Mouse (Mus musculus) kidney, embryonic 16.5 days (tissue): ENCODE measurements around the gene Larp1. TPM values are rescaled to one million over a fixed set of nuclear protein-coding genes. Genes with fewer than 3 reads are reported as not detected.

Experiments
- ATAC-seq: fragments of 200-750 bp; cut with Nextera tagmentation; 2 replicates; pipeline ENCODE4 v1.8.0; 2017; ENCODE audit warnings: moderate TSS enrichment; ENCODE audit not compliant: low FRiP score, low TSS enrichment
- H3K27ac ChIP-seq: fragments of 300-500 bp; sonication (generic); 2 replicates; pipeline ENCODE4 v1.5.1; 2014; ENCODE audit warnings: low read length
- H3K27me3 ChIP-seq: fragments of 300-500 bp; sonication (generic); 2 replicates; pipeline ENCODE4 v1.6.1; 2014; ENCODE audit warnings: low read length, control low read depth, mixed read lengths; ENCODE audit not compliant: insufficient read depth
- H3K36me3 ChIP-seq: fragments of 300-500 bp; sonication (generic); 2 replicates; pipeline ENCODE4 v1.6.1; 2014; ENCODE audit warnings: low read length, control low read depth, mixed read lengths; ENCODE audit not compliant: insufficient read depth
- H3K4me1 ChIP-seq: fragments of 300-500 bp; sonication (generic); 2 replicates; pipeline ENCODE4 v1.6.1; 2014; ENCODE audit warnings: low read length, control low read depth, mixed read lengths; ENCODE audit not compliant: insufficient read depth
- H3K4me2 ChIP-seq: fragments of 300-500 bp; sonication (generic); replicated peaks from 2 replicates; pipeline ENCODE4 v1.6.1; 2014; ENCODE audit warnings: low read depth, low read length
- H3K4me3 ChIP-seq: fragments of 300-500 bp; sonication (generic); 2 replicates; pipeline ENCODE4 v1.5.1; 2014; ENCODE audit warnings: mild to moderate bottlenecking, low read length
- H3K9ac ChIP-seq: fragments of 300-500 bp; sonication (generic); replicated peaks from 2 replicates; pipeline ENCODE4 v1.6.1; 2014; ENCODE audit warnings: low read length
- H3K9me3 ChIP-seq: fragments of 300-500 bp; sonication (generic); 2 replicates; pipeline ENCODE4 v1.6.1; 2016; ENCODE audit warnings: low read length, control low read depth
- WGBS: fragments of 180-500 bp; shearing (Covaris S2); extraction: QIAGEN DNeasy Blood & Tissue Kit; methylation state at CpG from one replicate; pipeline ENCODE4 v1.1.7; 2014; 5-methylcytosine and 5-hydroxymethylcytosine counted together
- polyA plus RNA-seq: library from polyadenylated mRNA; unstranded; fragments of >200 nt; fragmentation: Nextera tagmentation; extraction: Ambion mirVana; gene quantifications from 2 replicates; pipeline ENCODE4 v1.2.1, GENCODE M21; 2015

Gene Larp1
- polyA plus RNA-seq, 1 experiment from 2014 or later: 18.3 TPM

DNA sequence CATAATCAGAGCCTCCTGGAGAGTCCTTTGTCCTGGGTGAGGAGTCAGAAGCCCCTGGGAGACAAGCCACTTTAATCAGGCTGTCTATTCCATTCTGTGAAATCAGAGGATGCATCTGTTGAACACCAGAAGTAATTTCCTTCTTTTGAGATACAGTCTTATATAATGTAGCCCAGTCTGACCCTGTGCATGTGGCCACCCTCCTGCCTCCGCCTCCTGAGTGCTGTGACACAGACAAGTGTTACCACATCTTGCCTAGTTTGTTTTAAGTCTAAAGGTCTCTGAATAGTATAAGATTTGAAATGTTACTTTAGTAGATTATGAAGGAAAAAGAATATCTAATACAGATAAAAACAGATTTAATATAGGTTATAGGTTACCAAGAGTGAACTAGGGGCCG, 91.1 kb downstream of the Larp1 start:
- Histone ChIP-seq H3K36me3 (no peaks in the 10 kb centered on the region), H3K27me3 (peaks cover 4% of the 10 kb centered on the region; the same call in 1 of the 2 replicates), H3K9ac (no peak overlapping the region), H3K4me1 (peaks cover 13% of the 10 kb centered on the region), H3K4me3 (no peak overlapping the region), H3K9me3 (no peaks in the 10 kb centered on the region), H3K4me2 (no peak overlapping the region), H3K27ac (no peak overlapping the region)
- ATAC-seq: no peak
- WGBS: 90% methylated on average over 2 of the region's 2 CpGs

DNA sequence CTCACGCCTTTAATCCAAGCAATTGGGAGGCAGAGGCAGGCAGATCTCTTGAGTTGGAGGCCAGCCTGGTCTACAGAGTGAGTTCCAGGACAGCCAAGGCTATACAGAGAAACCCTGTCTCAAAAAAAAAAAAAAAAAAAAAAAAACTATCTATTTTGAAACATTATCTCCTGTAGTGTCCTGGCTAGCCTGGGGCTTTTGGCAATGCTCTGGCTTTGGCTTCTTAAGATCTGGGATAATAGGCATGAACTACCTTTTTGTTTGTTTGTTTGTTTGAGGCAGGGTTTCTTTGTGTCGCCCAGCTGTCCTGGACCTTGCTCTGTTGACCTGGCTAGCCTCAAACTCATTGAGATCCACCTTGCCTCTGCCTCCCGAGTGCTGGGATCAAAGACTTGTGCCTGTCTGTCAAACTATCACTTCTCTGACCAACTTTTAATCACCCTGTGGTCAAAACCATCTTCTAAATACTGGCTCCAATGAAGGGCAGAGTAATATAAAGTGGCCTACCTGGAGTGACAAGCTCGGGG, 92.4 kb downstream of the Larp1 start:
- peaks cover 15% of the 10 kb centered on the region for H3K4me1 ChIP-seq
- no peak overlapping the region for H3K4me2 ChIP-seq
- ATAC-seq: no peak
- H3K4me3 ChIP-seq: no peak overlapping the region
- no peaks in the 10 kb centered on the region for H3K9me3 ChIP-seq
- no peaks in the 10 kb centered on the region for H3K36me3 ChIP-seq
- no peak overlapping the region for H3K9ac ChIP-seq
- WGBS: 81% methylated on average over 4 of the region's 4 CpGs
- peaks cover 4% of the 10 kb centered on the region; the same call in 1 of the 2 replicates for H3K27me3 ChIP-seq
- no peak overlapping the region for H3K27ac ChIP-seq

DNA sequence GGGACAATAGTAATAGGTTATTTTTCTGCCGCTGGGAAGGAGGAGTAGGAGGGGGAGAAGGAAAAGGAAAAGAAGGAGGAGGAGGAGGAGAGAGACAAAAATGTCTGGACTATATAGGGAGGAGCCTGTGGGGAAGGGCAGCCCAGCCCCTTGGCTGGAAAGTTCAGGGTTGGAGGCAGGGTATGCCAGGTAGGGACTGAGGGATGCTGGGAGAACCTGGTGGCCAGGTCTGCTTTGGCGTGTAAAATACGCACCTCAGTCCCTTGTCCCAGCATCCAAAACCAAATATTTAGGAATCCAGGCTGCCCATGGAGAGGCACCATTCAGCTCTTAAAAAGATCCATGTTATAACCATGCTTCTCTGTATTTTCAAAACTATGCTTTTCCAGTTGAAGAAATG, 93.3 kb downstream of the Larp1 start:
- Histone ChIP-seq H3K4me1 (peaks cover 17% of the 10 kb centered on the region), H3K27ac (no peak overlapping the region), H3K4me2 (no peak overlapping the region), H3K9me3 (no peaks in the 10 kb centered on the region), H3K36me3 (no peaks in the 10 kb centered on the region), H3K27me3 (peaks cover 4% of the 10 kb centered on the region; the same call in 1 of the 2 replicates), H3K9ac (no peak overlapping the region), H3K4me3 (no peak overlapping the region)
- ATAC-seq: no peak
- 77% methylated on average over 3 of the region's 3 CpGs for WGBS

DNA sequence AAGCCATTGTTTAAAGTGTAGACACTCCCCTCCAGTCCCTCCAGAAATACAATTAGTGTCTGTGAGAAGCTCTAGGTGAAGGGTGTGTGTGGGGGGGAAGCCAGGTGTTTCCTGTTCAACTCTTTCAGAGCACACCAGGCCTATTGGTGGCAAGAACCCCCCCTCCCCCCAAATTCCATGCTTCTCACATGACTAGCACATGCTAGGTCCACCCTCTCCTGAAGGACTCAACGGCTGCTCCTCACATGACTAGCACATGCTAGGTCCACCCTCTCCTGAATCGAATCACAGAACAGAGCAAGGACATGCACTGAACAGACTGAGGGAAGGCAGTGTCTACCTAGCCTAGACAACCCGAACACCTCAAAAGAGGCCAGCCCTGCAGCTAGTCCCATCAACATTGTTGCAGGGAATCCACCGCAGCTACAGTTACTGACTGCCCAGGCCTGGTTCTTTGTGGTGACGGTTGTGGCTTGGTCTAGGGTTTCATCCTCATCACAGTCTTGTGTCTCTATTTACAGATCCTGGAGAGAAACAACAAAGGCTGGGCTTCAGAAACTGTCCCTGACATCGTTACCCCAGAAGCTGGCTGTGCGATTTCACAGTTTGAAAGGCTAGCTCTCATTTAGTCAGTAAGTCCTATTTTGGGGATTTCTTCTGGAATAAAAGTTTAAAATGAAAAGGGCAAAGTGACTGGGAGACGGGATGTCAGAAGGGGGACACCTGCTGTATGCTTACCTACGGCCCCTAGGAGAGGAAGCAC, 93.9 kb downstream of the Larp1 start:
- H3K9ac ChIP-seq: peak overlapping the region; percentile 78
- peak overlapping the region; percentile 96 for H3K27ac ChIP-seq
- 83% methylated on average over 9 of the region's 9 CpGs for WGBS
- no peaks in the 10 kb centered on the region for H3K9me3 ChIP-seq
- H3K4me1 ChIP-seq: peaks cover 18% of the 10 kb centered on the region
- H3K4me2 ChIP-seq: peak overlapping the region; percentile 57
- peak overlapping the region; percentile 95; the same call in 1 of the 2 replicates for H3K4me3 ChIP-seq
- no peaks in the 10 kb centered on the region for H3K36me3 ChIP-seq
- H3K27me3 ChIP-seq: peaks cover 4% of the 10 kb centered on the region; the same call in 1 of the 2 replicates
- ATAC-seq: 0 out of 2 replicates have a peak, but pooled peaks have one; percentile 13

DNA sequence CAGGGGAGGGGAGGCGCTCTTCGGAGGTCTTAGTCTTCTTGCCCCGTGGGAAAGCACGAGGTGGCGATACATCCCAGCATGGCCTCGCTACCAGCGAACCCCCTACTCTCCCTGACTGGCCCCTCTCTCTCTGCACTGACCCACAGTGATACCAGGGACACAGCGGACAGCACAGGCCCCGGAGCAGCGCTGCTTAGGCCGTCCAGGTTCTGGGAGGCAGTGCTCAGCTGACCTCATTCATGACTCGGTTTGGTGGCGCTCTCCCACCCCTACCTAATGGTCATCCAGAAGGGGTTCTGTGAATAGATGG, 94.4 kb downstream of the Larp1 start:
- 50% methylated on average over 13 of the region's 13 CpGs for WGBS
- Histone ChIP-seq H3K4me1 (peaks cover 18% of the 10 kb centered on the region), H3K27ac (peak overlapping the region; percentile 96), H3K27me3 (peaks cover 4% of the 10 kb centered on the region; the same call in 1 of the 2 replicates), H3K9me3 (no peaks in the 10 kb centered on the region), H3K4me2 (peak overlapping the region; percentile 57), H3K4me3 (peak overlapping the region; percentile 95), H3K36me3 (no peaks in the 10 kb centered on the region), H3K9ac (peak overlapping the region; percentile 78)
- ATAC-seq: peak; percentile 53

DNA sequence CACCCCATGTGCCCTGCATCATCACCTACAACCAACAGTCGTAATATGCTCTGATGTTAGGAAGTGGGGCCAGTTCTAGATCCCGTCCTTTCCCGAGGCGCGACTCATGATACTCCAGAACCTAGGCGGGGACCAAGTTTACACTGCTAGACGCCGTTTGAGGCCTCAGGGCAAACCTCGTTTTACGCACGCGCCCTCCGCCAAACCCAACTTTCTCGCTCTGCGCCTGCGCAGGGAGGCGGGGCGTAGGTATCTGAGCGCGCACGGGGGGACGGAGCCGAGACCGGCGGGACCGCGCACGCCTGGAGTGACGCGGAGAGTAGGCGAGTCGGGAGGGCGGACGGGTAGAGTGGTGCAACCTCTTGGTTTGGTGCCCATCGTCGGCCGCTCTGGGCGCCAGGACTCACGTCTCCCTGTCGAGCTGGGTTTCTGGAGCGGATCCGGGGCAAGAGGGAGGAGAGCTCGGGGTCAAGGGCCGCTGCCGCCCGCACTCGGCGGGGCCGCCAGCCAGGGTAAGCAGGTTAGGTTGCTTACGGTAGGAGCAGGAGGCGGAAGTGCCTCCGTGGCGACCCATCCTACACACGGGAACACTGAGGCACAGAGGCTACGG, 94.9 kb downstream of the Larp1 start, which contains the start of gene Cnot8:
Cnot8 (plus strand) TSS at position 457 of the 610 bp plus-strand sequence.
- Histone ChIP-seq H3K4me1 (peaks cover 18% of the 10 kb centered on the region), H3K27me3 (peaks cover 1% of the 10 kb centered on the region; the same call in 1 of the 2 replicates), H3K4me3 (peak within 1 kb of the TSS; percentile 95), H3K9me3 (no peaks in the 10 kb centered on the region), H3K9ac (peak within 1 kb of the TSS; percentile 93), H3K36me3 (no peaks in the 10 kb centered on the region), H3K4me2 (peak within 1 kb of the TSS; percentile 61), H3K27ac (peak within 1 kb of the TSS; percentile 96)
- under 1% methylated on average over 55 of the region's 55 CpGs for WGBS
- peak; percentile 98 for ATAC-seq

DNA sequence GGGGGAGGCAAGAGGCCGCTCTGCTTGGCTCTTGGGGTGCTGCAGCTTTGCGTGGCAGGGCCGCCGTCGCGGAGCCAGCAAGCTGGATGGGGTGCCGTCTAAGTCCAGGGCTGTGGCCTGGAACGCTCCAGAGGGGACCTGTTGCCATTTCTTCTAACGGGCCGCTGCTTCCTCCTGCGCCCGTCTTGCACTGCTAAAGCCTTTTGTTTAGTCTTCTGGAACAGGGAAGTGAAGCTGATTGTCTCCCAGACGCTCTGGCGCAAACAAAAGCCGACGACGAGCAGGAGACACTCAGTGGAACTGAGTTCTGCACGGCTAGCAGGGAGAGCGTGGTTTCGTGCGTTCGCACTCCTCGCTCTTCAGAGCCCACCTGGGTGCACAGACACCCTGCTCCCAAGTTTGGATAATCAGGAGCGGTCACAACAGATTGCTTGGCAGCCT, 95.5 kb downstream of the Larp1 start:
- Histone ChIP-seq H3K4me1 (peaks cover 18% of the 10 kb centered on the region), H3K27me3 (no peaks in the 10 kb centered on the region), H3K36me3 (0 out of 2 replicates have a peak, but pooled peaks cover under 1% of the 10 kb centered on the region), H3K4me3 (peak overlapping the region; percentile 95), H3K9ac (peak overlapping the region; percentile 93), H3K4me2 (peak overlapping the region; percentile 61), H3K9me3 (no peaks in the 10 kb centered on the region), H3K27ac (peak overlapping the region; percentile 96)
- ATAC-seq: peak; percentile 25
- WGBS: under 1% methylated on average over 24 of the region's 24 CpGs

DNA sequence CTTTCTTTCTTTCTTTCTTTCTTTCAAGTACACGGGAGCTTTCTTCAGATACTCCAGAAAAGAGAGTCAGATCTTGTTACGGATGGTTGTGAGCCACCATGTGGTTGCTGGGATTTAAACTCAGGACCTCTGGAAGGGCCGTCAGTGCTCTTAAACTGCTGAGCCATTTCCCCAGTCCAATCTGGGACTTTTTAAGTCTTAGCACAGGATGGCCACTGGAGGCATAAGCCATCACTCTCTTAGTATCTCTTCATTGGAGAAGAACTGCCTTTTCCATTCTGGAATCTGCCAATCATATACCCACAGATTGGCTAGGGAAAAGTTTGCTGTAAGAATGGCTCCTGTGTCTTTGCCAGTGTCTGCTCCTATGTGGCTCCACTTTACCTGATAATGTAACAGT, 98.1 kb downstream of the Larp1 start:
- Histone ChIP-seq H3K36me3 (peaks cover 26% of the 10 kb centered on the region), H3K9me3 (no peaks in the 10 kb centered on the region), H3K9ac (no peak overlapping the region), H3K4me2 (no peak overlapping the region), H3K27me3 (no peaks in the 10 kb centered on the region), H3K4me3 (no peak overlapping the region), H3K27ac (no peak overlapping the region), H3K4me1 (peaks cover 18% of the 10 kb centered on the region)
- 34% methylated on average over 3 of the region's 3 CpGs for WGBS
- ATAC-seq: no peak

DNA sequence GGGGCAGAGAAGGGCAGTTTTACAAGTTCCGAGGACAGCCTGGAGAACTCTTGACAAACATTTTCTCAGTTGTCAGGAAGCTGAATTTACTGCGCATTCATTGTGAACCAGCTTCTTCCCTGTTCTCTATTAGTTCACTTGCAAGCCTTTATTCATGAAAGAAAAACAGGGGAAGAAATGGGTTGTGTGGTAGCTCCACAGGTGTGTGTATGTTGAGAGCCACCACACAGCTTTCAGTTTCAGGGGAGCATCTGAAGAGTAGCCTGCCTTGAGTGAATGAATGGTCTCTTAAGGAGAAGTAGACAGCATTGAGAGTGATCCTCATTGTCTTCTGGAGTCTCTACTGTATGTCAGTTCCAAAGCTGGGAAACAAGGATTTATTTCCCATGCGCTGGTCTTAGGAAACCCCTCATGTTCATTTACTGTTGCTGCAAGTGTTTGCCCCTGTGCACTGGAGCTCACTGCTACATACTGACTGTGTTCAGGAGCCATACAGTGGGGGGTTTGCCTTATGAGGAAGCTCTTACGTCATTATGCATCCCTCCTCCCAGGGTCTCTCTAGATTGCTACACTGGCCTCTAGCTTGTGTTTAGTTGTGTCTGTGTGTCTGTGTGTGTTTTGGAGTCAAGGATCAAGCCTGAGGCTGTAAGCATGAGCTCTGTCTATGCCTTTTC, 98.9 kb downstream of the Larp1 start:
- H3K4me1 ChIP-seq: peaks cover 18% of the 10 kb centered on the region
- no peak for ATAC-seq
- peaks cover 29% of the 10 kb centered on the region for H3K36me3 ChIP-seq
- H3K4me2 ChIP-seq: no peak overlapping the region
- no peak overlapping the region for H3K9ac ChIP-seq
- no peak overlapping the region for H3K27ac ChIP-seq
- 70% methylated on average over 4 of the region's 4 CpGs for WGBS
- H3K4me3 ChIP-seq: no peak overlapping the region
- H3K27me3 ChIP-seq: no peaks in the 10 kb centered on the region
- H3K9me3 ChIP-seq: no peaks in the 10 kb centered on the region
